8 mouse cellular contexts compared by ENCODE assay signal in the genomic region with DNA sequence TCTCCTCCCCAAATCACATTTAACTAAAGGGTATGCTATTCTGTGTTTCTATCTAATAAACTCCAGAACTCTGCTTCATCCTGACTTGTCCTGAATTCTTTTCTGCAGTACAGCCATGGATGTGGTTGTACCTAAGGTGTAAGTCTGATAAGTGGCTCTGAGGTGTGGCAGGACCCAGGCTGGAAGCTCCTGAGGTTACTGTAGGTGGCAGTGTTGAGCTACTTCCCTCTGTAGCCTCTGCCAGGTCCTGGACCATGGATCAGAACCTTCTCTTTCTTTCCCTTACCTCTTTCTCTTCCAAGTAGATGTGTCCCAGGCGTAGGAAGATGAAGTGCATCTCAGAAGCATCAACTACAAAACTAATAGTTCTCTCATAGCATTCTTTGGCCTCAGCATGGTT. TPM values are rescaled to one million over a fixed set of nuclear protein-coding genes. Genes with fewer than 3 reads are reported as not detected.
A peak's percentile ranks its signal among the peaks of the same experiment; 100 is the strongest.
DNase-seq lines count a peak whose midpoint lies in the region; ATAC-seq and TF ChIP-seq lines count a peak whose summit lies in the region.

No protein-coding gene starts in this region.

- WGBS in neural tube, embryonic 11.5 days = 70% methylated on average over 1 of the region's 1 CpGs
- 41% methylated on average over 1 of the region's 1 CpGs for WGBS in neural tube, embryonic 15.5 days
- 20% methylated on average over 1 of the region's 1 CpGs for WGBS in liver, embryonic 12.5 days (ENCODE audit: insufficient replicate concordance)
- WGBS in stomach, embryonic 15.5 days = 64% methylated on average over 1 of the region's 1 CpGs

- DNase-seq in gastrocnemius, adult 18-20 months (ENCODE audit: low spot score) = peak; percentile 57
- DNase-seq in gastrocnemius, postnatal 36 days = no peak
- DNase-seq in neural tube, embryonic 11.5 days (ENCODE audit: low spot score) = peak; percentile 23

- no peak overlapping the region for H3K27ac ChIP-seq in neural tube, embryonic 11.5 days (ENCODE audit: low read depth, low read length)
- no peak overlapping the region for H3K27ac ChIP-seq in neural tube, embryonic 15.5 days (replicated peaks)
- H3K27ac ChIP-seq in cortical plate, adult 2 months (ENCODE audit: insufficient read depth, low read length) = no peak overlapping the region
- no peak overlapping the region for H3K27ac ChIP-seq in liver, embryonic 12.5 days
- no peak overlapping the region for H3K27ac ChIP-seq in stomach, embryonic 15.5 days

- intact Hi-C loops in gastrocnemius, postnatal 36 days (cut with DNase I) = loop anchor here (2.0 to 5.0 kb wide), 2 partner anchors 31 to 157 kb away; no protein-coding TSS in a partner anchor

- peak; percentile 54 for TF ChIP-seq CTCF in cortical plate, adult 2 months (IDR thresholded peaks at IDR 0.05; ENCODE audit: extremely low read depth, insufficient read depth, low read length)

- H3K27me3 ChIP-seq in neural tube, embryonic 11.5 days (ENCODE audit: control insufficient read depth, insufficient read depth, low read length) = no peaks in the 10 kb centered on the region
- no peaks in the 10 kb centered on the region for H3K27me3 ChIP-seq in neural tube, embryonic 15.5 days (replicated peaks)
- H3K27me3 ChIP-seq in liver, embryonic 12.5 days (replicated peaks) = no peaks in the 10 kb centered on the region
- no peaks in the 10 kb centered on the region for H3K27me3 ChIP-seq in stomach, embryonic 15.5 days (replicated peaks)

- H3K9me3 ChIP-seq in neural tube, embryonic 11.5 days (ENCODE audit: control insufficient read depth, low read length) = no peaks in the 10 kb centered on the region
- no peaks in the 10 kb centered on the region for H3K9me3 ChIP-seq in neural tube, embryonic 15.5 days (replicated peaks)
- no peaks in the 10 kb centered on the region for H3K9me3 ChIP-seq in liver, embryonic 12.5 days (replicated peaks)
- no peaks in the 10 kb centered on the region for H3K9me3 ChIP-seq in stomach, embryonic 15.5 days

- no peak overlapping the region for H3K4me3 ChIP-seq in neural tube, embryonic 11.5 days (ENCODE audit: low read depth, low read length)
- H3K4me3 ChIP-seq in neural tube, embryonic 15.5 days (replicated peaks) = no peak overlapping the region
- no peak overlapping the region for H3K4me3 ChIP-seq in cortical plate, adult 2 months (ENCODE audit: insufficient read depth, low read length)
- no peak overlapping the region for H3K4me3 ChIP-seq in liver, embryonic 12.5 days
- no peak overlapping the region for H3K4me3 ChIP-seq in stomach, embryonic 15.5 days (replicated peaks)

- no peak overlapping the region for H3K9ac ChIP-seq in neural tube, embryonic 11.5 days (ENCODE audit: low read length)
- H3K9ac ChIP-seq in neural tube, embryonic 15.5 days (replicated peaks) = no peak overlapping the region
- H3K9ac ChIP-seq in liver, embryonic 12.5 days = no peak overlapping the region
- H3K9ac ChIP-seq in stomach, embryonic 15.5 days = no peak overlapping the region

- no peak for TF ChIP-seq POLR2A in cortical plate, adult 2 months (IDR thresholded peaks at IDR 0.05; ENCODE audit: extremely low read depth, insufficient read depth, low read length)

- H3K4me2 ChIP-seq in neural tube, embryonic 11.5 days (ENCODE audit: low read depth) = no peak overlapping the region
- H3K4me2 ChIP-seq in neural tube, embryonic 15.5 days = no peak overlapping the region
- H3K4me2 ChIP-seq in liver, embryonic 12.5 days = no peak overlapping the region
- H3K4me2 ChIP-seq in stomach, embryonic 15.5 days = no peak overlapping the region

- H3K4me1 ChIP-seq in neural tube, embryonic 11.5 days (ENCODE audit: control insufficient read depth, insufficient read depth, low read length) = no peaks in the 10 kb centered on the region
- no peaks in the 10 kb centered on the region for H3K4me1 ChIP-seq in neural tube, embryonic 15.5 days
- no peaks in the 10 kb centered on the region for H3K4me1 ChIP-seq in cortical plate, adult 2 months (ENCODE audit: control insufficient read depth, insufficient read depth, low read length)
- no peaks in the 10 kb centered on the region for H3K4me1 ChIP-seq in liver, embryonic 12.5 days
- H3K4me1 ChIP-seq in stomach, embryonic 15.5 days = no peaks in the 10 kb centered on the region

- ATAC-seq in neural tube, embryonic 11.5 days (ENCODE audit: insufficient read depth, low FRiP score, low TSS enrichment) = no peak
- ATAC-seq in neural tube, embryonic 15.5 days (ENCODE audit: low FRiP score) = no peak
- ATAC-seq in liver, embryonic 12.5 days = 0 out of 2 replicates have a peak, but pooled peaks have one; percentile 58
- ATAC-seq in stomach, embryonic 15.5 days (ENCODE audit: insufficient read depth, low FRiP score, low read depth) = peak; percentile 63; the same call in 1 of the 2 replicates
- ATAC-seq in activated CD4-positive, CD25-positive, alpha-beta regulatory T cell, adult 4 months = no peak

- H3K36me3 ChIP-seq in neural tube, embryonic 11.5 days (ENCODE audit: control insufficient read depth, insufficient read depth, low read length) = no peaks in the 10 kb centered on the region
- no peaks in the 10 kb centered on the region for H3K36me3 ChIP-seq in neural tube, embryonic 15.5 days
- H3K36me3 ChIP-seq in liver, embryonic 12.5 days = no peaks in the 10 kb centered on the region
- H3K36me3 ChIP-seq in stomach, embryonic 15.5 days = no peaks in the 10 kb centered on the region

RNA-seq across cellular contexts. Expression of gene Mrps16, which starts 6.6 kb away (rescaled TPM):
- 10 to 100 TPM; 50.8 to 54.9 TPM for total RNA-seq in gastrocnemius, adult 18-20 months (2021)
- total RNA-seq in gastrocnemius, postnatal 36 days (2021) = 10 to 100 TPM; 40.4 to 41.3 TPM
- 75.0 and 75.6 TPM in 2 replicates for polyA plus RNA-seq in neural tube, embryonic 11.5 days (2014; fragmentation: Nextera tagmentation; extraction: Ambion mirVana)
- 72.5 and 81.9 TPM in 2 replicates for polyA plus RNA-seq in neural tube, embryonic 15.5 days (2015; fragmentation: Nextera tagmentation; extraction: Ambion mirVana)
- polyA plus RNA-seq in cortical plate, adult 2 months (2012; rRNA removed) = 44.9 and 45.4 TPM in 2 replicates
- polyA plus RNA-seq in liver, embryonic 12.5 days (2016; fragmentation: Nextera tagmentation; extraction: Ambion mirVana) = 80.1 and 81.3 TPM in 2 replicates
- polyA plus RNA-seq in stomach, embryonic 15.5 days (2015; fragmentation: Nextera tagmentation; extraction: Ambion mirVana) = 85.2 and 90.9 TPM in 2 replicates
- 100 to 1,000 TPM; 127 to 128 TPM for polyA plus RNA-seq in activated CD4-positive, CD25-positive, alpha-beta regulatory T cell, adult 4 months (2017; shearing (Covaris generic))

RNA-seq across cellular contexts. Expression of gene Dnajc9, which starts 11.4 kb away (rescaled TPM):
- 10 to 100 TPM; 10.6 to 12.2 TPM for total RNA-seq in gastrocnemius, adult 18-20 months (2021)
- 10 to 100 TPM in 1 of 2 experiments, 1 to 10 TPM in 1; 7.3 to 11.8 TPM for total RNA-seq in gastrocnemius, postnatal 36 days (2021)
- polyA plus RNA-seq in neural tube, embryonic 11.5 days (2014; fragmentation: Nextera tagmentation; extraction: Ambion mirVana) = 236 and 245 TPM in 2 replicates
- 115 and 145 TPM in 2 replicates for polyA plus RNA-seq in neural tube, embryonic 15.5 days (2015; fragmentation: Nextera tagmentation; extraction: Ambion mirVana)
- polyA plus RNA-seq in cortical plate, adult 2 months (2012; rRNA removed) = 37.0 and 37.2 TPM in 2 replicates
- polyA plus RNA-seq in liver, embryonic 12.5 days (2016; fragmentation: Nextera tagmentation; extraction: Ambion mirVana) = 146 and 147 TPM in 2 replicates
- polyA plus RNA-seq in stomach, embryonic 15.5 days (2015; fragmentation: Nextera tagmentation; extraction: Ambion mirVana) = 143 and 149 TPM in 2 replicates
- polyA plus RNA-seq in activated CD4-positive, CD25-positive, alpha-beta regulatory T cell, adult 4 months (2017; shearing (Covaris generic)) = 100 to 1,000 TPM; 100 to 140 TPM

RNA-seq across cellular contexts. Expression of gene Cfap70, which starts 52.0 kb away (rescaled TPM):
- total RNA-seq in gastrocnemius, adult 18-20 months (2021) = under 1 TPM; 0.14 to 0.19 TPM
- total RNA-seq in gastrocnemius, postnatal 36 days (2021) = under 1 TPM; 0.08 to 0.22 TPM
- 0.24 and 0.53 TPM in 2 replicates for polyA plus RNA-seq in neural tube, embryonic 11.5 days (2014; fragmentation: Nextera tagmentation; extraction: Ambion mirVana)
- 0.96 and 1.3 TPM in 2 replicates for polyA plus RNA-seq in neural tube, embryonic 15.5 days (2015; fragmentation: Nextera tagmentation; extraction: Ambion mirVana)
- 1.5 and 3.3 TPM in 2 replicates for polyA plus RNA-seq in cortical plate, adult 2 months (2012; rRNA removed)
- 0.19 and 0.25 TPM in 2 replicates for polyA plus RNA-seq in liver, embryonic 12.5 days (2016; fragmentation: Nextera tagmentation; extraction: Ambion mirVana)
- polyA plus RNA-seq in stomach, embryonic 15.5 days (2015; fragmentation: Nextera tagmentation; extraction: Ambion mirVana) = 0.27 and 0.63 TPM in 2 replicates
- polyA plus RNA-seq in activated CD4-positive, CD25-positive, alpha-beta regulatory T cell, adult 4 months (2017; shearing (Covaris generic)) = not detected

RNA-seq across cellular contexts. Expression of gene Fam149b, which starts 52.1 kb away (rescaled TPM):
- total RNA-seq in gastrocnemius, adult 18-20 months (2021) = 10 to 100 TPM; 19.8 to 21.3 TPM
- total RNA-seq in gastrocnemius, postnatal 36 days (2021) = 10 to 100 TPM; 19.4 to 21.0 TPM
- 53.1 and 55.7 TPM in 2 replicates for polyA plus RNA-seq in neural tube, embryonic 11.5 days (2014; fragmentation: Nextera tagmentation; extraction: Ambion mirVana)
- polyA plus RNA-seq in neural tube, embryonic 15.5 days (2015; fragmentation: Nextera tagmentation; extraction: Ambion mirVana) = 40.8 and 41.2 TPM in 2 replicates
- polyA plus RNA-seq in cortical plate, adult 2 months (2012; rRNA removed) = 56.6 and 61.0 TPM in 2 replicates
- 14.6 TPM in 2 replicates for polyA plus RNA-seq in liver, embryonic 12.5 days (2016; fragmentation: Nextera tagmentation; extraction: Ambion mirVana)
- polyA plus RNA-seq in stomach, embryonic 15.5 days (2015; fragmentation: Nextera tagmentation; extraction: Ambion mirVana) = 28.6 and 33.1 TPM in 2 replicates
- 10 to 100 TPM; 38.4 to 66.1 TPM for polyA plus RNA-seq in activated CD4-positive, CD25-positive, alpha-beta regulatory T cell, adult 4 months (2017; shearing (Covaris generic))

RNA-seq across cellular contexts. Expression of gene Ecd, which starts 52.1 kb away (rescaled TPM):
- 10 to 100 TPM; 33.1 to 36.1 TPM for total RNA-seq in gastrocnemius, adult 18-20 months (2021)
- total RNA-seq in gastrocnemius, postnatal 36 days (2021) = 10 to 100 TPM; 30.3 to 31.8 TPM
- 68.5 and 71.6 TPM in 2 replicates for polyA plus RNA-seq in neural tube, embryonic 11.5 days (2014; fragmentation: Nextera tagmentation; extraction: Ambion mirVana)
- polyA plus RNA-seq in neural tube, embryonic 15.5 days (2015; fragmentation: Nextera tagmentation; extraction: Ambion mirVana) = 48.4 and 51.3 TPM in 2 replicates
- polyA plus RNA-seq in cortical plate, adult 2 months (2012; rRNA removed) = 31.8 and 32.5 TPM in 2 replicates
- 49.2 and 49.5 TPM in 2 replicates for polyA plus RNA-seq in liver, embryonic 12.5 days (2016; fragmentation: Nextera tagmentation; extraction: Ambion mirVana)
- 46.9 and 47.6 TPM in 2 replicates for polyA plus RNA-seq in stomach, embryonic 15.5 days (2015; fragmentation: Nextera tagmentation; extraction: Ambion mirVana)
- 10 to 100 TPM; 59.5 to 69.5 TPM for polyA plus RNA-seq in activated CD4-positive, CD25-positive, alpha-beta regulatory T cell, adult 4 months (2017; shearing (Covaris generic))

Comparison
In these comparisons a context has a peak if more than half of its experiments do, and no peak if none do; other contexts are left out.
1. DNase-seq: peak in gastrocnemius, adult 18-20 months (single experiment) and neural tube, embryonic 11.5 days (single experiment); none in gastrocnemius, postnatal 36 days (0 of 2).
2. ATAC-seq: peak in liver, embryonic 12.5 days (single experiment) and stomach, embryonic 15.5 days (single experiment); none in neural tube, embryonic 11.5 days (single experiment), neural tube, embryonic 15.5 days (single experiment) and activated CD4-positive, CD25-positive, alpha-beta regulatory T cell, adult 4 months (single experiment).